Mouse (Mus musculus) lung, embryonic 14.5 days (tissue): ENCODE data around the gene Lama2. TPM values are rescaled to one million over a fixed set of nuclear protein-coding genes. Genes with fewer than 3 reads are reported as not detected.

ENCODE experiments used
- ATAC-seq: fragments of 200-750 bp; cut with Nextera tagmentation; 2 replicates; pipeline ENCODE4 v1.8.0; 2017; ENCODE audit warnings: mild to moderate bottlenecking, moderate TSS enrichment, moderate library complexity; ENCODE audit not compliant: insufficient read depth
- DNase-seq: peaks from one replicate; pipeline ENCODE4 v3.0.0-alpha.2; 2015
- H3K27ac ChIP-seq: fragments of 300-500 bp; sonication (generic); 2 replicates; pipeline ENCODE4 v1.5.1; 2014; ENCODE audit warnings: low read depth, mild to moderate bottlenecking, moderate library complexity
- H3K27me3 ChIP-seq: fragments of 300-500 bp; sonication (generic); 2 replicates; pipeline ENCODE4 v1.6.1; 2014; ENCODE audit warnings: low read length, control low read depth; ENCODE audit not compliant: insufficient read depth
- H3K36me3 ChIP-seq: fragments of 300-500 bp; sonication (generic); 2 replicates; pipeline ENCODE4 v1.6.1; 2014; ENCODE audit warnings: control low read depth; ENCODE audit not compliant: insufficient read depth
- H3K4me1 ChIP-seq: fragments of 300-500 bp; sonication (generic); 2 replicates; pipeline ENCODE4 v1.6.1; 2014; ENCODE audit warnings: antibody characterized with exemption, control low read depth; ENCODE audit not compliant: insufficient read depth
- H3K4me2 ChIP-seq: fragments of 300-500 bp; sonication (generic); 2 replicates; pipeline ENCODE4 v1.6.1; 2014; ENCODE audit warnings: mild to moderate bottlenecking
- H3K4me3 ChIP-seq: fragments of 300-500 bp; sonication (generic); 2 replicates; pipeline ENCODE4 v1.5.1; 2014; ENCODE audit warnings: low read depth, low read length
- H3K9ac ChIP-seq: fragments of 300-500 bp; sonication (generic); 2 replicates; pipeline ENCODE4 v1.6.1; 2014
- H3K9me3 ChIP-seq: fragments of 300-500 bp; sonication (generic); 2 replicates; pipeline ENCODE4 v1.6.1; 2016; ENCODE audit warnings: low read depth, low read length, control low read depth
- CTCF ChIP-seq: IDR thresholded peaks from 2 replicates; pipeline ENCODE4 v1.5.1; 2016; ENCODE audit warnings: antibody characterized with exemption, low read depth
- WGBS: fragments of 180-500 bp; shearing (Covaris S2); extraction: QIAGEN DNeasy Blood & Tissue Kit; methylation state at CpG from one replicate; pipeline ENCODE4 v1.1.7; 2014; 5-methylcytosine and 5-hydroxymethylcytosine counted together
- polyA plus RNA-seq: library from polyadenylated mRNA; unstranded; fragments of >200 nt; fragmentation: Nextera tagmentation; extraction: Ambion mirVana; gene quantifications from 2 replicates; pipeline ENCODE4 v1.2.1, GENCODE M21; 2014

The Lama2 gene
- polyA plus RNA-seq, 1 experiment from 2014 or later = 15.9 TPM

DNA sequence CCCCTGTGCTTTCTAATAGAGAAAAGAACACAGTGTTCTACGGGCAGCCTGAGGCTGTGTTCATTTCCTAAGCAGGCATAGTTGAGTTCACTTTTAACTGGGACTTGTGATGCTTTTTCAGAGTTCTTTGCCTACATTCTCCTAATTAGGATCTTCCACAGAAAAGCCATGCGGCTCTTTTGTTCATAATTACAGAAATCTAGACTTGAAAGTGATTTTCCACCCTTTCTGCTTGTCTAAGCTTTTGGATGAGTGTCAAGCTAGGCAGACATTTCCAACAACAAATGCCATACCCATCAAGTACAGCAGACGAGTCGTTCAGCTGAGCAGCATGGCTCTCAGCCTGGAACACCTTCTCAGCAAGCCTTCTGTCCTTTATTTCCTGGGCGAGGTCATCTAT is 515.7 kb downstream of the Lama2 start:
- Histone ChIP-seq H3K9ac (no peak overlapping the region), H3K27me3 (no peaks in the 10 kb centered on the region), H3K9me3 (no peaks in the 10 kb centered on the region), H3K4me2 (no peak overlapping the region), H3K36me3 (no peaks in the 10 kb centered on the region), H3K4me3 (no peak overlapping the region), H3K4me1 (no peaks in the 10 kb centered on the region), H3K27ac (no peak overlapping the region)
- ATAC-seq = no peak
- TF ChIP-seq CTCF = no peak
- no peak for DNase-seq
- 72% methylated on average over 5 of the region's 5 CpGs for WGBS

DNA sequence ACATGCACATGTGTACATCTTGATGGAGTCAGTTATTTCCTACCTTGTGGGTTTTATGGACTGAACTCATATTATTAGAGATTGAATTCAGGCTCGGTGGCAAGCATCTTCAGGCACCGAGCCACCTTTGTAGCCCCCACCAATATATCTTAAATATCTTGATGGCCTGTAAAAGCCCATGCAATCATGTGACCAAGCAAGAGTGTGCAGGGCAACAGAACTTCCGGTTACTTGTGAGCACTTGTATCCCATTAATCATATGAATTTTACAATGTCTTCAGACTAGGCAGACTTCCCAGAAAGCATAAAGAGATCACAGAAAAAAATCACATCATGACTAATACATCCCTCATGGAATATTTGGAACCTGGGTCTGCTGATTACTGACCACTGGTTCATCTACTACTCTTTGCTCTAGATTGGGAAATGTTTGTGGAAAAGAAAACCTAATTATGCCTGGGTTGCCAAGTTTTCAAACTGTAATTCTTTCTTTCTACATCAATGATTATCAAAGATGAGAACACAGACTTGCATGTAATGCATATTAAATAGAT is 517.7 kb downstream of the Lama2 start:
- no peak overlapping the region for H3K9ac ChIP-seq
- H3K27ac ChIP-seq = no peak overlapping the region
- DNase-seq (peak; percentile 7), ATAC-seq (no peak)
- H3K9me3 ChIP-seq = no peaks in the 10 kb centered on the region
- no peak overlapping the region for H3K4me3 ChIP-seq
- WGBS = 65% methylated on average over 3 of the region's 3 CpGs
- no peaks in the 10 kb centered on the region for H3K27me3 ChIP-seq
- H3K4me1 ChIP-seq = no peaks in the 10 kb centered on the region
- H3K4me2 ChIP-seq = no peak overlapping the region
- TF ChIP-seq CTCF = no peak
- H3K36me3 ChIP-seq = no peaks in the 10 kb centered on the region

DNA sequence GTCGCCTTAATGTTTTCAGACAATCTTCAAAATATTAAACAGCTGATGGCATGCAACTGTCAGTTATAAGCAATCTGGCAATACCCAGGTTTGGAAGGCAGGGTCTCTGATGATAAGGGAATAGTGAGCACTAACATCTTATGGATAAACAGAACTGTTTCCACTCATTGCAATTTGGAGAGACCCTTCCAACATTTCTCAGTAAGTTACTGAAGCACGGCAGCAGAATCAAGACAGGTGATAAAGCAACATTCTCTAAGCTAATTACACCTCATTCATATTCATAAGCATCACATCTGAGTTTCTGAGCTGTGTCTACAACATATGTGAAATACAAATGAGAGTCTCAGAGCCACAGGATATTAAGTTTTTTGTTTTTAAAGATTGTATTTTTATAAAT is 542.4 kb downstream of the Lama2 start:
- H3K9me3 ChIP-seq = no peaks in the 10 kb centered on the region
- TF ChIP-seq CTCF = no peak

DNA sequence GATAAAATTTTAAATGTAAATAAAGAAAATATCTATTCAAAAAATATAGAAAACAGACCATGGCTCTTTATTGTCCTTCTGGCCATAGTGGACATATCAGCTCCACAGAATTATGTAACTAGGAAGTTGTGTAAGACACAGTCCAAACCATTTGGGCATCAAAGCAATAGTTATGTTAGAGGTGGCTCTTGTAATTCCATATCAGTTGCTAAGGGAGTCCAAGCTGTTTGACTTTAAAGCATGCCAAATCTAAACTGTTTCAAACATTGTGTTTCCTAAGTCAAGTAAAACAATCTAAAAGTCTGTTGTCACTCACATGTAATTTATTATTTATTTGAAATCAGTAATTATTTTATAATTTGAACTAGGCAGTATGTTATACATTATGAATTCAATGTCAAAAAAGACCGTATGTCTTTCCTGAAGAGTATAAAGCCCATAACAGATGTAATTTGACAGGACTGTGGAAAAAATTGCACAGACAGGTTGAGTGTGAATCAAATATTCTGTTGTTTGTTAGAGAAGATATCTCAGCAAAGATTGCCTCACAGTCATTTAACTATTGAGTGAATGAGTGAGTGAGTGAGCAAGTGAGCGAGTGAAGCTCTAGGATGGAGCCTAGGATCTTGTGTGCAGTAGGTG is 550.6 kb downstream of the Lama2 start:
- Histone ChIP-seq H3K9ac (no peak overlapping the region), H3K4me2 (no peak overlapping the region), H3K36me3 (no peaks in the 10 kb centered on the region), H3K27ac (no peak overlapping the region), H3K9me3 (no peaks in the 10 kb centered on the region), H3K4me1 (no peaks in the 10 kb centered on the region), H3K27me3 (no peaks in the 10 kb centered on the region), H3K4me3 (no peak overlapping the region)
- ATAC-seq = no peak
- DNase-seq = no peak
- WGBS = 77% methylated on average over 2 of the region's 2 CpGs
- no peak for TF ChIP-seq CTCF

More for the DNA sequence above, 542.4 kb downstream of the Lama2 start:
- H3K4me1 ChIP-seq = no peaks in the 10 kb centered on the region
- no peaks in the 10 kb centered on the region for H3K27me3 ChIP-seq
- H3K4me2 ChIP-seq = no peak overlapping the region
- no peak for DNase-seq
- H3K36me3 ChIP-seq = no peaks in the 10 kb centered on the region
- no peak overlapping the region for H3K9ac ChIP-seq
- WGBS = 78% methylated on average over 2 of the region's 2 CpGs
- no peak for ATAC-seq
- H3K27ac ChIP-seq = no peak overlapping the region
- no peak overlapping the region for H3K4me3 ChIP-seq

DNA sequence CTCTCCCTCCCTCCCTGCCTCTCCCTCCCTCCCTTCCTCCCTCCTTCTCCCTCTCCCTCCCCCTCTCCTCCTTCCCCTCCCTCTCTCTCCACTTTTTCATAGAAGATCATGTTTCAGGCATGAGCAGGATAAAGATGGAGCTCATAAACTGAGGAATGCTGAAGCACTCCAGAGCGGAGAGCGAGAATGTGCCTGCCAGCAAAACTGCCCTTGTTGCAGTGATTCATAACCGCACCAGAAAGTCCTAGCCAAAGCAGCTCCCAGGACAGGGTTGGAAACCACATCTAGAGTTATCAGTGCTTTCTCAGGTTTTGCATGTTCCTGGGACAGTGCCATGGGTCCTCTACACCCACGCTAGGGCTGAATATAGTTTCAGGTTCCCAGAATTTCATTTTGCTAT is 555.9 kb downstream of the Lama2 start:
- WGBS = 32% methylated on average over 4 of the region's 4 CpGs
- ATAC-seq (peak; percentile 78; the same call in 1 of the 2 replicates), DNase-seq (peak; percentile 58)
- no peaks in the 10 kb centered on the region for H3K9me3 ChIP-seq
- no peak overlapping the region for H3K27ac ChIP-seq
- no peak overlapping the region for H3K4me2 ChIP-seq
- no peak for TF ChIP-seq CTCF
- no peak overlapping the region for H3K4me3 ChIP-seq
- no peak overlapping the region for H3K9ac ChIP-seq
- H3K36me3 ChIP-seq = no peaks in the 10 kb centered on the region
- H3K4me1 ChIP-seq = no peaks in the 10 kb centered on the region
- no peaks in the 10 kb centered on the region for H3K27me3 ChIP-seq

DNA sequence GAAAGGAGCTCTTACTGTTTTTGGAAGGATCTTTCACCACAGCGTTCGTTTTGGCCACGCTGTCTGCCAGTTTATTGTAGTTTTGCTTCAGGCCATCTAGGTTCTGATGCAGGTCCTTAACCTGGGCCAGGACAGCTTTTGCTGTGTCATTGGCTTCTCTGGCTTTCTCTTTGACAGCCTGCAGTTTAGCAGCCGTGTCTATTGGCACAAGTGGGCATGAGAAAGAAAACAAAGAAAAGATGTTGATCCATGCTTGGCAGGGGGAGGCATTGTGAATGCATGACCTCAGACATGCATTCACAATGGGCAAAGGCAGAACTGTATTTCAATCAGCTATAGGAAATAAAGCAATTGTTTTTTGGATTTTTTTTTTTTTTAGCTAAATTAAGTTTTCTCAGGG is 565.1 kb downstream of the Lama2 start:
- no peaks in the 10 kb centered on the region for H3K4me1 ChIP-seq
- no peak for ATAC-seq
- no peak overlapping the region for H3K4me3 ChIP-seq
- no peak overlapping the region for H3K9ac ChIP-seq
- no peak for DNase-seq
- TF ChIP-seq CTCF = no peak
- no peaks in the 10 kb centered on the region for H3K9me3 ChIP-seq
- H3K27me3 ChIP-seq = no peaks in the 10 kb centered on the region
- 71% methylated on average over 4 of the region's 4 CpGs for WGBS
- no peak overlapping the region for H3K27ac ChIP-seq
- no peak overlapping the region for H3K4me2 ChIP-seq
- no peaks in the 10 kb centered on the region for H3K36me3 ChIP-seq

DNA sequence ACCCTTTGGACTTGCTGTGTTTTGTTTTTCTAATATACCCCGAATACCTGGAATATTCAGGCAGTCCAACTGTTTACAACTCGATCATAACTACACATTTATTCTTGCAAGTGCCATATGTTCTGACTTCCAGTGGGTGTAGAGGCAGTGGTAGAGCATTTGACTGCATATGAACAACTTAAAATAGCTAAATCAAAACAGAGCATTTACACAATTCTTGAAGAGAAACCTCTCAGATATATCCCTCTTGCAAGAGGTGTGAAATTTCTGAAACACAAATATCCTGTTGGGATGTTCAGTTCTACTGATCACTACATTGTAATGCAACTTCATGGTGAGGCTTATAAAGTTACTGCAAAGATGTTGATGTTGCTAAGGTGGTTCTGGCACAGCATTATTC is 572.4 kb downstream of the Lama2 start:
- no peaks in the 10 kb centered on the region for H3K27me3 ChIP-seq
- H3K9ac ChIP-seq = no peak overlapping the region
- 82% methylated on average over 2 of the region's 2 CpGs for WGBS

More for the DNA sequence above, 572.4 kb downstream of the Lama2 start:
- Histone ChIP-seq H3K27ac (no peak overlapping the region), H3K4me2 (no peak overlapping the region), H3K36me3 (no peaks in the 10 kb centered on the region), H3K4me1 (no peaks in the 10 kb centered on the region), H3K4me3 (no peak overlapping the region), H3K9me3 (no peaks in the 10 kb centered on the region)
- DNase-seq (no peak), ATAC-seq (no peak)
- no peak for TF ChIP-seq CTCF
